Comparison of ENCODE assay signal across 14 mouse cellular contexts in the genomic region with DNA sequence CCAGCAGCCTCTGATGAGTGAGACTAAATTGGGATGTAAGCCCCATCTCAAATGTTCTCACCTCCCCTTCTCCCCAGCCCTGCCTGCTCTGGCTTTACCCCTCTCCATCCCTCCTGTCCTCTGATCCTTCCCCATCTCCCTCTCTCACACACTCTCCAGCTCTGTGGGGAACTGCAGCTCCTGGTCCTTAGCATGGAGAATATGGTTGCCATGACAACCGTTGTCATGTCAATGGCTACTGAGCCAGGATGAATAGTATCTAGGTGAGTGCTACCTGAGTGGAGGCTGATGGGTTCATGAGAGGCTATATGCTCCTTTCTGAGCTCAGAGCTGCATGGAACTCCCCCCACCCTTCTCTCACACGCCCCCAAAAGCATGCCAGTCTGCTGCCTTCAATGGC. TPM values are rescaled to one million over a fixed set of nuclear protein-coding genes. Genes with fewer than 3 reads are reported as not detected.
DNase-seq lines count a peak whose midpoint lies in the region; ATAC-seq lines count a peak whose summit lies in the region.
"Had no signal": no experiment of that assay in that cellular context is flagged by ENCODE, and none has a peak within 500 bp of the region (broad histone marks: within the 10 kb centered on the region; RNA-seq: fewer than 3 reads in every experiment).

No protein-coding gene starts in this region.

- 58% methylated on average over 2 of the region's 2 CpGs for WGBS in embryonic facial prominence, embryonic 11.5 days
- 54% methylated on average over 2 of the region's 2 CpGs for WGBS in embryonic facial prominence, embryonic 10.5 days
- 39% methylated on average over 2 of the region's 2 CpGs for WGBS in forebrain, embryonic 16.5 days
- WGBS in midbrain, embryonic 12.5 days, result 53% methylated on average over 2 of the region's 2 CpGs

- H3K4me3 ChIP-seq in embryonic facial prominence, embryonic 11.5 days (ENCODE audit: low read depth, low read length), result no peak overlapping the region
- no peak overlapping the region for H3K4me3 ChIP-seq in embryonic facial prominence, embryonic 10.5 days
- H3K4me3 ChIP-seq in forebrain, embryonic 16.5 days (replicated peaks; ENCODE audit: low read length), result no peak overlapping the region
- H3K4me3 ChIP-seq in midbrain, embryonic 12.5 days, result no peak overlapping the region
- H3K4me3 ChIP-seq: embryonic facial prominence, embryonic 13.5 days; gastrocnemius, adult 2 months had no signal

- no peak overlapping the region for H3K9ac ChIP-seq in embryonic facial prominence, embryonic 11.5 days (replicated peaks; ENCODE audit: low read length)
- no peak overlapping the region for H3K9ac ChIP-seq in forebrain, embryonic 16.5 days (replicated peaks; ENCODE audit: low read depth, low read length)
- H3K9ac ChIP-seq in midbrain, embryonic 12.5 days (replicated peaks), result peak overlapping the region; percentile 46; the same call in 1 of the 2 replicates
- H3K9ac ChIP-seq: embryonic facial prominence, embryonic 13.5 days had no signal

- H3K4me2 ChIP-seq in embryonic facial prominence, embryonic 11.5 days (ENCODE audit: low read depth, low read length), result no peak overlapping the region
- no peak overlapping the region for H3K4me2 ChIP-seq in forebrain, embryonic 16.5 days (ENCODE audit: low read length)
- peak overlapping the region; percentile 37 for H3K4me2 ChIP-seq in midbrain, embryonic 12.5 days (replicated peaks)
- H3K4me2 ChIP-seq: embryonic facial prominence, embryonic 13.5 days had no signal

- H3K27ac ChIP-seq in embryonic facial prominence, embryonic 11.5 days (replicated peaks; ENCODE audit: low read depth, low read length), result no peak overlapping the region
- no peak overlapping the region for H3K27ac ChIP-seq in embryonic facial prominence, embryonic 10.5 days (replicated peaks)
- H3K27ac ChIP-seq in forebrain, embryonic 16.5 days (ENCODE audit: low read length), result peak overlapping the region; percentile 86
- H3K27ac ChIP-seq in midbrain, embryonic 12.5 days (replicated peaks), result peak overlapping the region; percentile 84
- H3K27ac ChIP-seq: embryonic facial prominence, embryonic 13.5 days; gastrocnemius, adult 2 months had no signal

- no peaks in the 10 kb centered on the region for H3K36me3 ChIP-seq in embryonic facial prominence, embryonic 11.5 days (replicated peaks; ENCODE audit: control insufficient read depth, insufficient read depth, low read depth, low read length)
- H3K36me3 ChIP-seq in embryonic facial prominence, embryonic 10.5 days (replicated peaks), result peaks cover 19% of the 10 kb centered on the region
- 0 out of 2 replicates have a peak, but pooled peaks cover 2% of the 10 kb centered on the region for H3K36me3 ChIP-seq in forebrain, embryonic 16.5 days (ENCODE audit: control insufficient read depth, insufficient read depth)
- peaks cover 7% of the 10 kb centered on the region for H3K36me3 ChIP-seq in midbrain, embryonic 12.5 days

- peak; percentile 44 for DNase-seq in embryonic facial prominence, embryonic 11.5 days (ENCODE audit: low spot score)
- no peak for DNase-seq in embryonic facial prominence, embryonic 10.5 days (ENCODE audit: low spot score)
- peak; percentile 42 for DNase-seq in R1 (ENCODE audit: low read depth, low spot score)
- no peak for DNase-seq in urinary bladder, postnatal 14 days (ENCODE audit: low spot score)
- no peak for DNase-seq in ovary, postnatal 36 days (ENCODE audit: low spot score)
- DNase-seq: gastrocnemius, adult 2 months; kidney, adult 8-10 months; liver; lung, postnatal 14 days; thymus, postnatal 36 days had no signal

- H3K9me3 ChIP-seq in embryonic facial prominence, embryonic 11.5 days (replicated peaks; ENCODE audit: control insufficient read depth, low read length), result no peaks in the 10 kb centered on the region
- H3K9me3 ChIP-seq in embryonic facial prominence, embryonic 10.5 days, result no peaks in the 10 kb centered on the region
- H3K9me3 ChIP-seq in forebrain, embryonic 16.5 days (ENCODE audit: control insufficient read depth, low read length), result no peaks in the 10 kb centered on the region
- no peaks in the 10 kb centered on the region for H3K9me3 ChIP-seq in midbrain, embryonic 12.5 days
- H3K9me3 ChIP-seq: embryonic facial prominence, embryonic 13.5 days had no signal

- no peaks in the 10 kb centered on the region for H3K4me1 ChIP-seq in embryonic facial prominence, embryonic 11.5 days (ENCODE audit: control insufficient read depth, insufficient read depth, low read length)
- peaks cover 60% of the 10 kb centered on the region for H3K4me1 ChIP-seq in embryonic facial prominence, embryonic 10.5 days
- H3K4me1 ChIP-seq in forebrain, embryonic 16.5 days (replicated peaks; ENCODE audit: control insufficient read depth, insufficient read depth, low read length), result peaks cover 60% of the 10 kb centered on the region
- peaks cover 56% of the 10 kb centered on the region for H3K4me1 ChIP-seq in midbrain, embryonic 12.5 days

- no peaks in the 10 kb centered on the region for H3K27me3 ChIP-seq in embryonic facial prominence, embryonic 11.5 days (ENCODE audit: control insufficient read depth, insufficient read depth, low read length)
- no peaks in the 10 kb centered on the region for H3K27me3 ChIP-seq in embryonic facial prominence, embryonic 10.5 days (replicated peaks; ENCODE audit: low read depth, poor library complexity, severe bottlenecking)
- no peaks in the 10 kb centered on the region for H3K27me3 ChIP-seq in forebrain, embryonic 16.5 days (replicated peaks; ENCODE audit: control insufficient read depth, insufficient read depth, low read length)
- H3K27me3 ChIP-seq in midbrain, embryonic 12.5 days, result no peaks in the 10 kb centered on the region
- H3K27me3 ChIP-seq: embryonic facial prominence, embryonic 13.5 days had no signal

- 0 out of 2 replicates have a peak, but pooled peaks have one; percentile 15 for ATAC-seq in embryonic facial prominence, embryonic 11.5 days (replicated peaks; ENCODE audit: insufficient number of reproducible peaks, low FRiP score, low TSS enrichment, low read depth)
- ATAC-seq in forebrain, embryonic 16.5 days, result peak; percentile 61
- peak; percentile 56; the same call in 1 of the 2 replicates for ATAC-seq in midbrain, embryonic 12.5 days (ENCODE audit: low FRiP score, low read depth)
- no peak for ATAC-seq in inflammation-experienced regulatory T-cells, adult 6 months

RNA-seq across cellular contexts. Expression of a gene that starts 21.6 kb away (rescaled TPM):
- 12.3 and 13.6 TPM in 2 replicates for polyA plus RNA-seq in embryonic facial prominence, embryonic 11.5 days (2014; fragmentation: Nextera tagmentation; extraction: Ambion mirVana)
- 31.9 and 32.8 TPM in 2 replicates for polyA plus RNA-seq in embryonic facial prominence, embryonic 10.5 days (2016; fragmentation: Nextera tagmentation; extraction: Ambion mirVana)
- polyA plus RNA-seq in forebrain, embryonic 16.5 days (2015; fragmentation: Nextera tagmentation; extraction: Ambion mirVana), result 89.6 and 113 TPM in 2 replicates
- 46.5 and 52.1 TPM in 2 replicates for polyA plus RNA-seq in midbrain, embryonic 12.5 days (2016; fragmentation: Nextera tagmentation; extraction: Ambion mirVana)
- under 1 TPM; 0.36 to 0.78 (median 0.75) TPM for polyA plus RNA-seq in inflammation-experienced regulatory T-cells, adult 6 months (2017; shearing (Covaris generic))

Comparison
In these comparisons a context has a peak if more than half of its experiments do, and no peak if none do; other contexts are left out.
1. DNase-seq: peak in embryonic facial prominence, embryonic 11.5 days (single experiment) and R1 (single experiment); none in embryonic facial prominence, embryonic 10.5 days (single experiment), urinary bladder, postnatal 14 days (single experiment) and ovary, postnatal 36 days (single experiment).
2. H3K27ac ChIP-seq: peak in forebrain, embryonic 16.5 days (single experiment) and midbrain, embryonic 12.5 days (single experiment); none in embryonic facial prominence, embryonic 11.5 days (single experiment) and embryonic facial prominence, embryonic 10.5 days (single experiment).